Mouse (Mus musculus) lung, postnatal 36 days (tissue): ENCODE measurements around the gene Ncam1.
A peak's percentile ranks its signal among the peaks of the same experiment; 100 is the strongest.

Source experiments
- DNase-seq: peaks from one replicate; pipeline ENCODE4 v3.0.0; 2022; ENCODE audit warnings: mixed read lengths

The Ncam1 gene

GRCm38 (mm10) chr9:49488912-49489895 is 309.5 kb downstream of the Ncam1 start:
- DNase-seq, result peak; percentile 89

GRCm38 (mm10) chr9:49488258-49488657 is 310.5 kb downstream of the Ncam1 start:
- no peak for DNase-seq

- DNase-seq, result no peak
These were observed 311.1 kb downstream of the Ncam1 start for GRCm38 (mm10) chr9:49487657-49487943.

GRCm38 (mm10) chr9:49486805-49487656 is 311.7 kb downstream of the Ncam1 start:
- no peak for DNase-seq

- DNase-seq, result peak; percentile 92
These were observed 312.8 kb downstream of the Ncam1 start, which contains the start of gene Ttc12 for GRCm38 (mm10) chr9:49485892-49486311. Gene Ttc12, minus strand, starts transcription at chr9:49486225.

GRCm38 (mm10) chr9:49485250-49485891 is 313.4 kb downstream of the Ncam1 start:
- peak; percentile 67 for DNase-seq

GRCm38 (mm10) chr9:49483316-49483715 is 315.4 kb downstream of the Ncam1 start:
- peak; percentile 5 for DNase-seq

GRCm38 (mm10) chr9:49472126-49472525 is 326.6 kb downstream of the Ncam1 start:
- DNase-seq, result no peak

- no peak for DNase-seq
These were observed 327.8 kb downstream of the Ncam1 start for GRCm38 (mm10) chr9:49470946-49471345.

GRCm38 (mm10) chr9:49470006-49470405 is 328.7 kb downstream of the Ncam1 start:
- no peak for DNase-seq

GRCm38 (mm10) chr9:49456136-49456535 is 342.6 kb downstream of the Ncam1 start:
- no peak for DNase-seq

GRCm38 (mm10) chr9:49452396-49452795 is 346.3 kb downstream of the Ncam1 start:
- DNase-seq, result no peak
